Mouse (Mus musculus) heart, adult 2 months (tissue): ENCODE results near the gene Gm20388. TPM values are rescaled to one million over a fixed set of nuclear protein-coding genes. Genes with fewer than 3 reads are reported as not detected.

Experiments
- DNase-seq, 2 experiments: peaks; one replicate each; pipeline ENCODE4 v3.0.0; 2021
- H3K27ac ChIP-seq: fragments of 200-600 bp; 2 replicates; pipeline ENCODE4 v1.8.1; 2022
- H3K27me3 ChIP-seq: fragments of 200-500 bp; 2 replicates; pipeline ENCODE4 v1.6.1; 2012; ENCODE audit warnings: mild to moderate bottlenecking, low read length, inconsistent platforms, mixed read lengths; ENCODE audit not compliant: control insufficient read depth, insufficient read depth
- H3K36me3 ChIP-seq: fragments of 200-500 bp; 2 replicates; pipeline ENCODE4 v1.6.1; 2012; ENCODE audit warnings: low read length, inconsistent platforms; ENCODE audit not compliant: control insufficient read depth, insufficient read depth
- H3K4me1 ChIP-seq: fragments of 200-500 bp; 2 replicates; pipeline ENCODE4 v1.6.1; 2011; ENCODE audit warnings: low read length; ENCODE audit not compliant: control insufficient read depth, insufficient read depth
- H3K4me3 ChIP-seq: fragments of 200-600 bp; 2 replicates; pipeline ENCODE4 v1.8.1; 2022
- H3K79me2 ChIP-seq: fragments of 200-500 bp; replicated peaks from 2 replicates; pipeline ENCODE4 v1.6.1; 2012; ENCODE audit warnings: mild to moderate bottlenecking, inconsistent platforms, low read length, moderate library complexity, mixed read lengths; ENCODE audit not compliant: control insufficient read depth, insufficient read depth
- H3K9ac ChIP-seq: fragments of 200-500 bp; 2 replicates; pipeline ENCODE4 v1.6.1; 2012; ENCODE audit warnings: low read depth, mild to moderate bottlenecking, control low read depth, inconsistent platforms, low read length, mixed read lengths
- CTCF ChIP-seq: fragments of 200-600 bp; IDR thresholded peaks from 2 replicates; pipeline ENCODE4 v1.8.1; 2022; ENCODE audit warnings: antibody characterized with exemption, mild to moderate bottlenecking, moderate library complexity
- EP300 ChIP-seq: fragments of 200-500 bp; IDR thresholded peaks from 2 replicates; pipeline ENCODE4 v1.6.1; 2011; ENCODE audit warnings: low read depth, low read length, control low read depth; ENCODE audit not compliant: insufficient read depth
- POLR2A ChIP-seq: fragments of 200-500 bp; IDR thresholded peaks from 2 replicates; pipeline ENCODE4 v1.6.1; 2011; ENCODE audit warnings: mild to moderate bottlenecking, low read depth, low read length, control low read depth; ENCODE audit not compliant: insufficient read depth
- WGBS: fragments of 180-500 bp; shearing (Covaris S2); methylation state at CpG from one replicate; pipeline ENCODE4 v1.1.7; 2018; 5-methylcytosine and 5-hydroxymethylcytosine counted together
- intact Hi-C: fragments of 180-260 bp; cut with DNase I; formaldehyde crosslinking; loops from one replicate; pipeline ENCODE4 v1.15.1; 2025
- polyA plus RNA-seq: library from polyadenylated mRNA; depleted of rRNA; stranded (reverse); fragments of >200 nt; gene quantifications from 2 replicates; pipeline ENCODE4 v1.2.3, GENCODE M21; 2012
- total RNA-seq, 2 experiments: library from RNA; stranded (reverse); gene quantifications; 2 replicates each; pipeline ENCODE4 v1.2.3; 2021

The Gm20388 gene
- total and polyA plus RNA-seq, 3 experiments, result 1.8 to 32.3 TPM; not detected in 1

DNA sequence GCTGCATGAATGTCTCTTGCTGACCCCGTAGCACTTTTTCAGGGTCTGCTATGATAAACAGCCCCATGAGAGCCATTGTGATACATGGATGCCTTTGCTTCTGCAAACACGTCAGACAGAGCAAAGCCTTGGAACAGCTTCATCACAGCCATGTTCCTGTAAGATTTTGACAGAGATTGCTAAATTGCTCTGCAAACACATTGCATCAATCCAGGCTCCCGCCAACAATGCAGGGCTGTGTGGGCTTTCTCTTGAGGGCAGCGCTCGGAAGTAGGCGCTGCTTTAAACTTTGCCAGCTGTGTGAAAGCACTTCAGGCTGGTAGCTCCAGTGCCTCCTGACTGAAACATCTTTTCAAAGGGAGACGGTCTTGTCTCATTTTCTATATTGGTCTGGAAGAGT is 4289.8 kb downstream of the Gm20388 start:
- H3K9ac ChIP-seq, result no peak overlapping the region

GRCm38 (mm10) chr8:124201706-124202105 is 4291.1 kb downstream of the Gm20388 start:
- TF ChIP-seq EP300, result no peak
- no peak for TF ChIP-seq POLR2A
- TF ChIP-seq CTCF, result no peak
- no peak for DNase-seq
- H3K79me2 ChIP-seq, result no peaks in the 10 kb centered on the region
- no peaks in the 10 kb centered on the region for H3K36me3 ChIP-seq
- H3K4me3 ChIP-seq, result no peak overlapping the region
- intact Hi-C loops, result no loop called here
- H3K27ac ChIP-seq, result no peak overlapping the region
- H3K9ac ChIP-seq, result no peak overlapping the region
- no peaks in the 10 kb centered on the region for H3K27me3 ChIP-seq
- H3K4me1 ChIP-seq, result no peaks in the 10 kb centered on the region; the same call in 1 of the 2 replicates
- 80% methylated on average over 8 of the region's 8 CpGs for WGBS

More for the DNA sequence above, 4289.8 kb downstream of the Gm20388 start:
- peaks cover 5% of the 10 kb centered on the region for H3K4me1 ChIP-seq
- TF ChIP-seq EP300, result no peak
- no peak for TF ChIP-seq CTCF
- no peak for TF ChIP-seq POLR2A
- H3K79me2 ChIP-seq, result no peaks in the 10 kb centered on the region
- no peak overlapping the region for H3K4me3 ChIP-seq
- DNase-seq, result no peak
- no peaks in the 10 kb centered on the region for H3K36me3 ChIP-seq
- H3K27ac ChIP-seq, result no peak overlapping the region
- 66% methylated on average over 7 of the region's 7 CpGs for WGBS
- intact Hi-C loops, result no loop called here
- no peaks in the 10 kb centered on the region for H3K27me3 ChIP-seq

DNA sequence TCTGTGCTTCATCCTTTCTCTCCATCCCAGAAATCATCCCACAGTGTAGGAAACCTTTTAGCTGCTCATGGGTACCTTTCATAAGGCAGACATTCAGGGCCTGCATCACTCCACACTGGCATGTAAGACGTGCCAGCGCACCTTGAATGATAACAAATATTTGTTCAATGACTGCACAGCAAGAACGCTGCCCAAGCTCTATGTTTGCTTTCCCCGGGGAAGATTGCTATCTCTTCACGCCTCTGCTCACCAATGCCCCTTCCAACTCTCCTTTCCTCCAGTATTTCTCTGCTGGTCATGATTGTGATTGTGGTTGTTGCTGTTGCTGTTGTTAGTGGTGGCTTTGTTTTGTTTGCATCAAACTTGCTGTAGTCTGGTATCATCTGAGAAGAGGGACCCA is 4292.3 kb downstream of the Gm20388 start:
- Histone ChIP-seq H3K79me2 (no peaks in the 10 kb centered on the region), H3K27me3 (no peaks in the 10 kb centered on the region), H3K9ac (no peak overlapping the region), H3K27ac (no peak overlapping the region), H3K4me1 (no peaks in the 10 kb centered on the region), H3K36me3 (no peaks in the 10 kb centered on the region), H3K4me3 (no peak overlapping the region)
- no peak for DNase-seq
- intact Hi-C loops, result no loop called here
- 76% methylated on average over 5 of the region's 5 CpGs for WGBS
- TF ChIP-seq CTCF (no peak), EP300 (no peak), POLR2A (no peak)

- no peak for TF ChIP-seq CTCF
- TF ChIP-seq EP300, result no peak
- no peak for TF ChIP-seq POLR2A
- WGBS, result 93% methylated on average over 13 of the region's 13 CpGs
Observed at GRCm38 (mm10) chr8:124204001-124204601, 4293.5 kb downstream of the Gm20388 start.

DNA sequence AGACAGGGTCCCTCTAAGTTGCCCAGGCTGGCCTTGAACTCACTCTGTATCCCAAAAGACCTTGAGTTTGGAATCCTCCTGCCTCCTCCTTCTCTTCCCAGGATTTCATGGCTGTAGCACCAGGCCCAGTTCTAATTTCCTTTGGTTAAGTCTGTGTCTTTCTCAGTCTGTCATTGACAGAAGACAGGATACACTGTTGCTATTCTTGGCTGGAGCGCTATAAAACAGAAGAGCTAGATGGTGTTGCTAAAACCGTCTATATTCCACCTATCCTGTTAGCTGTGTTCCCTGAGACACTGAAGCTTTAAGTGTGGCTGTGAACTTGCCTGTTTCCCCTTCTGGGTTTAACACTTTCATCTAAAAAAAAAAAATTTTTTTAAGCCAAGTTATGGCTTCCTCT is 4301.5 kb downstream of the Gm20388 start:
- DNase-seq, result no peak
- Histone ChIP-seq H3K27me3 (no peaks in the 10 kb centered on the region), H3K4me3 (no peak overlapping the region), H3K36me3 (no peaks in the 10 kb centered on the region), H3K27ac (no peak overlapping the region), H3K9ac (no peak overlapping the region), H3K79me2 (no peaks in the 10 kb centered on the region), H3K4me1 (no peaks in the 10 kb centered on the region)
- intact Hi-C loops, result no loop called here
- TF ChIP-seq CTCF (no peak), EP300 (no peak), POLR2A (no peak)
- 23% methylated on average over 2 of the region's 2 CpGs for WGBS

More at GRCm38 (mm10) chr8:124204001-124204601, 4293.5 kb downstream of the Gm20388 start:
- Histone ChIP-seq H3K9ac (no peak overlapping the region), H3K27me3 (no peaks in the 10 kb centered on the region), H3K79me2 (no peaks in the 10 kb centered on the region), H3K36me3 (no peaks in the 10 kb centered on the region), H3K27ac (no peak overlapping the region), H3K4me1 (no peaks in the 10 kb centered on the region), H3K4me3 (no peak overlapping the region)
- no peak for DNase-seq
- intact Hi-C loops, result no loop called here

DNA sequence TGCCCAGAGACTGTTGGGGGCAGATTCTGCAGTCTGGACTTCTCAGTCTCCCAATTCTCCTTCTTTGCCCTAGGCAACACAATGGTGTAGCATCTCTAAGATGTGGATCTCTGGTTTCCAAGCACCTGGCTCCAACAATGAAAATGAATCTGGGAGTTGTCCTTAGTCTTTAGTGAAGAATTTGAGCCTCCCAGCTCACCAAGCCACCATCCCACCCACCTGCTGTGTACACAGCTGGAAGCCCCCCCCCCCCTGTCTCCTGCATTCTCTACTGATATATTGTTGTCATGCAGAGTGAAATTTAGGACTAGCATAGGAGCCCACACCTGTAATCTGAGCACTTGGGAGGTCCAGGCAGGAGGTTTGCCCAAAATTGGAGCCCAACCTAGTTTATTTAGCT is 4306.3 kb downstream of the Gm20388 start:
- intact Hi-C loops, result no loop called here
- no peaks in the 10 kb centered on the region for H3K36me3 ChIP-seq
- TF ChIP-seq CTCF, result no peak
- H3K27ac ChIP-seq, result no peak overlapping the region
- H3K27me3 ChIP-seq, result no peaks in the 10 kb centered on the region
- no peaks in the 10 kb centered on the region for H3K4me1 ChIP-seq
- no peak overlapping the region for H3K9ac ChIP-seq
- no peaks in the 10 kb centered on the region for H3K79me2 ChIP-seq
- no peak overlapping the region for H3K4me3 ChIP-seq
- no peak for DNase-seq
